Mouse (Mus musculus) mouse embryonic stem cell (cell line): Measurements from ENCODE around the gene Mmel1.

Experiments
- in situ Hi-C, 2 experiments: fragments of 300-500 bp; cut with MboI; formaldehyde crosslinking; loops; 1 replicate in 1 of 2; 3 replicates in 1 of 2; pipeline ENCODE4 v1.14.3; 2019 to 2020; ENCODE audit warnings: low sequenced_read_pairs in 2 of 2, low pct_unique_long_range_greater_than_20kb in 1 of 2, mixed read lengths in 1 of 2; ENCODE audit not compliant: unreplicated experiment in 1 of 2

Gene Mmel1

DNA sequence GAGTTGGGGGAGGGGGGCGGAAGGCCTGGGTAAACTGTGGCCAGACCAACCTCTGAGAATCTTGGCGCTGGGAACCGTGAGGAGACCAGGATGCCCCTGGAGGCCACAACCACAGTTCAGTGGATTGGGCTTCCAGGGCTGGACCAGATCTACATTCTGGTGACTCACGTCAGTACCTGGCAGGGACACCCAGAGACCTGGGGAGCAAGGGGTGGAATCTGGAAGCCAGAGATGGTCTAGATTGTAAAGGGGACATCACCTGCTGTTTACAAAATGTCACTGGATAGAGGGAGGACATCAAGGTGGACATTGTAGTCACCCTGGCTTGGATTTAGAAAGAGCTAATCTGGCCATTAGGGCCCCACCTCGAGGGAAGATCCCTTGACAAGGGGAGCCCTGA is 26.2 kb downstream of the Mmel1 start:
- in situ Hi-C loops, result loop anchor here in 1 of 2 experiments (25.0 kb wide), 1 partner anchor 342 kb away; the partner anchor contains the start of gene Faap20

DNA sequence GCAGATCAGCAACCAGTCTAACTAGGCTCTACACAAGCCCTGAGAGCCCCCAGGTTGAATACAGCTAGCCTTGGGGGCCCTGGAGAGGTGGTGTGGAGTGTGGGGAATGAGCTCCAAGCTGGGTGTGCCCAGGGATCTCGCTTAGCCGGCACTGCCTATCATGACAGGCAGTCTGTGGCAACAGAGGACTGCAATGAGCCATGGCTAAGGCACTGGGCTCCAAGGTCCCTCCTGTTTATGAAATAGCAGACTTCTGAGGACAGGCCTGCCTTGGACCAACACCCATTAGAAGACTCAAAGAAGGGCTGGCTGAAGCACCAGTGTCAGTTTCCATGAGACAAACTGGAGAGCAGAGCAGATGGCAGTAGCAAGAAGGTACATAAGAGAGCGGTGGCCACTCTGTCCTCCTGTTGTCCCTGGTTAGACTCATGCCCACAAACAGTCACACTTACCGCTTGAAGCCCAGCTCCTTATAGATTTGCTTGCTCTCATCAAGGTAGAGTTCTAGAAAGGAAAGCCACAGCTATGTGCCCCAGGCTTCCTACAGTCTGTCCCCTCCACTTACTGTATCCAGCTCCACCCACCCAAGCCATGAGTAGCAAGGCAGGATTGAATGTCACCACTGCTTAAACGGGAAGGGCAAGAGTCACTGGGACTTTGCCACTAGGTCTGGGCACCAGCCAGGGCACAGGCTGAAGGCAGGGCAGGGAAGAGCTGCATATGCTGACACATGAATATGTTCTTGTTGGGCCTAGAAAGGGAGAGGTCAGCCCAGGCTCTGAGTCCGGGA is 28.5 kb downstream of the Mmel1 start:
- in situ Hi-C loops, result loop anchor here in 1 of 2 experiments (25.0 kb wide), 1 partner anchor 339 kb away; the partner anchor contains the start of gene Faap20

DNA sequence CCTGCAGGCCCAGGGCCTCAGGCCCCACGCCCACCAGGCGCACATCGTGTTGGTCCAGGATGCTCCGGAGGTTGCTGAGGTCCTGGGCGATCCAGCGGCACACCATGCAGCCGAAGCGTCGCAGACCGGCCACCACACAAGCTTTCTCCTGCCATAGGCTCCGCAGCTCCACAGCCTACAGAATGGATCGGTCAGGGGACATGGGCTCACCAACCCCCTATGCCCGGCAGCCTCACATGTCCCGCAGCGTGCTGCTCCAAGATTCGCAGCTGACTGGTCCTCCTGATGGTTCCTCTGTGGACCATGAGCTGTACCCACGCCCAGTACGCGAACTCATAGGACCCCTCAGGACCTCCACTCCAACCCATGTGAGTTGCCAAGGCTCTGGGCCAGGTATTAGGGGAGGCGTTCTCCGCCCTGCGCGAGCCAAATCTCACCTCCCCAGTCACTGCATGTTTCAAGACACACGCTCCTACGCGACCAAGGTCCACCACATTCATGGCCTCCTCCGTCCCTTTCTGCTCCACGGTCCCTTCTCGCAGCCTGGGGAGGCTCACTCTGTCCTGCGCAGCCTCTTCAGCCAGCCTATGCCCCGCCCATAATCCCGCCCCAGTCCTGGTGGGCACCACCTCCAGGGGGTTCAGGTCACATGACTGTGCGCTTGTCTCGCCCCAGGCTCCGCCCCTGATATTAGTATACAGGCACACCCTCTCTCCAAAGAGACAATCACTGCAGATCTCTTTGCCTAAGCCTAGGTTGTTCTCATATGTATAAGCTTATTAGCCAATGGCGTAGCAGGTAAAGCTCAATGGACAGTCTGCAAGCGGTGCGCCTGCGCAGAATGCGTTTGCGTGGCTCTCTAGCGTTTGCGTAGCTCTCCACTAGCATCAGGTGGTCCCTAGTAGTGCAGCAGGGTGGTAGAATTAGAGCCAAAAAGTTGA is 29.4 kb downstream of the Mmel1 start, which contains the start of gene Fam213b:
TSS of gene Fam213b (minus strand) at position 630 of the 941 bp plus-strand sequence.
- in situ Hi-C loops, result loop anchor here in 1 of 2 experiments (25.0 kb wide), 1 partner anchor 339 kb away; the partner anchor contains the start of gene Faap20

DNA sequence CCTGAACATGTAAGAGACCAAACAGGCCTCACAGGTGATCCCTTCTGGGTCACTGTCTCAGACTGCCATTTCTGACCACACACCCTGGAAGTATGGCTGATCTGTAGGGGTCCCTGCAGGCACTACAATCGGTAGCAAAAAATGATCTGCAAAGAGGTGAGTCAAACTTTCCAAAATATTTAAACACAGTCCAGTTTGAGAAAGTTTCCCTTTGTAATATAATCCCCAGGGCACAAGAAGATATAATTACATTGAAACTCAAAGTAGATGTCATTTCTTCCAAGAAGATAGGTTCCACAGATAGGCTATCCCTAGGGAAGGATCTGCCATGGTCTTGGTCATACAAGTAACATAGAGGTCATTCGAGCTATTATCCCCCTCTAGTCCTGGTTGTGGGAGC is 33.0 kb downstream of the Mmel1 start:
- in situ Hi-C loops, result no loop called here

DNA sequence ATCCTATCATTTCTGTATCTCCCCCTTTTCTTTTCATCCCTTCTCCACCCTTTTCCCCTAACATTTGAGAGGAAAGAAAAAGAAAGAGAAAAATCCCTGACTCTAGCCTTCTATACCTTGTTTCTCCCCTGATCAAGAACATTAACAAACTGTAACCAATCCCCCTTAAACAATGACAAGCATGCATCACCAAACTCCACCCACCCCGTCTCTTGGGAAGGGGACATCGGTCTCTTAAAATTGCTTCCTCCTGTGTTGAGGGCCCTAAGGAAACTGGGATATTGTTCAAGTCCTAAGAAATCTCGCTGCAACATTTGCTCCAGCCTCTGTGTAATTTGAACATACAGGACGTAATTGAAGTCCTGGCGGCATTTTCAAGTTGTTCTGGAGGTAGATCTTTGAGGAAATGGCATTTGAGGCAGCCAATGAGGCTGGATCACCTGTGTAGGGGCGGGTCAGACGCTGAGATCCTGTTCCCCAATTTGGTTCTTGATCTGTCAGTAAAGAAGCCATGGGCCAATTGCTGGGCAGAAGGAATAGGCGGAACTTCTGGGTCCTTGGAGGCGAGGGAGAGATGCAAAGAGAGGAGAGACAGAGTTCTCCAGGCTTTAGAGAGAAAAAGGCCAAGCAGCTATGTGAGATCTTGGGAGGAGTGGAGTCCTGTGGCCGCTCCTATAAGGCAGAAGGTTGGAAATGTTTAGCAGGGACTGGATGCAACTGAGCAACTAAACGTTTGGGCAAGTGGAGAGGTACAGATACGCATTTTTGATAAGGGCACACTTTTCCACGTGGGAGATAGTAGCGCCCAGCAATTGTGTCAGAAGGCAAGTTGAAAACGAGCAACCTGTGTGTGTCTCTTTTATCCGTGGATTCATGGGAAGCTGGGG is 35.0 kb downstream of the Mmel1 start:
- in situ Hi-C loops, result no loop called here

DNA sequence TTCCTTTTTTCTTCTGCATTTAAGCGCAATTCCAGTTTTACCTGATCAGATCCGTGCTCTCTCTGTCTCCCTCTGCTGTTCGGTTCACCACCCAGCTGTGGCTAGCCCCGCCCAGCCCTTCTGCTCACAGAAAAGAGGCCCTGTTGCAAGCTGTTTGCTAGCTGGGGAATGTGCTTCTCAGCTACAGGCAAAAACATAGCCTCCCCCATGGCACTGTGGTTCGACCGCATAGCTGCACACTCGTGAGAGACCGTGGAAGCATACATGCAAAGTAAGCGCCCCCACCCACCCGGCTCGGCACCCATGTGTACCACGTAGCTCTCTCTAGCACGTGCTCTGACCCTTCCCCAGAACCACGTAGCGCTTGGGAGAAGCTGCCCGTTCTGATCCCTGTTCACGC is 38.4 kb downstream of the Mmel1 start:
- in situ Hi-C loops, result no loop called here

DNA sequence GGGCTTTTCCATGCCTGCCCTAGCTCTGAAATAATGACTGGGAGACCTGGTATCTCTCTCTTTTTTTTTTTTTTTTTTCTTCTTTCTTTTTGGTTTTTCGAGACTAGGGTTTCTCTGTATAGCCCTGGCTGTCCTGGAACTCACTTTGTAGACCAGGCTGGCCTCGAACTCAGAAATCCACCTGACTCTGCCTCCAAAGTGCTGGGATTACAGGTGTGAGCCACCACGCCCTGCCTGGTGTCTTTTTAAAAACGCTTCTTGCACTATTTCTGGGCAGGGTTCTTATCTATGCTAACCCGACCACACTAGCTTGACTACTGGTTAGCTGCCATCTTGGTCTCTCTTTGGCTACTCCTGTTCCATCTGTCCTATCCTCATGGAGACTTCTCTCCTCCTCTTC is 39.1 kb downstream of the Mmel1 start:
- in situ Hi-C loops, result no loop called here

DNA sequence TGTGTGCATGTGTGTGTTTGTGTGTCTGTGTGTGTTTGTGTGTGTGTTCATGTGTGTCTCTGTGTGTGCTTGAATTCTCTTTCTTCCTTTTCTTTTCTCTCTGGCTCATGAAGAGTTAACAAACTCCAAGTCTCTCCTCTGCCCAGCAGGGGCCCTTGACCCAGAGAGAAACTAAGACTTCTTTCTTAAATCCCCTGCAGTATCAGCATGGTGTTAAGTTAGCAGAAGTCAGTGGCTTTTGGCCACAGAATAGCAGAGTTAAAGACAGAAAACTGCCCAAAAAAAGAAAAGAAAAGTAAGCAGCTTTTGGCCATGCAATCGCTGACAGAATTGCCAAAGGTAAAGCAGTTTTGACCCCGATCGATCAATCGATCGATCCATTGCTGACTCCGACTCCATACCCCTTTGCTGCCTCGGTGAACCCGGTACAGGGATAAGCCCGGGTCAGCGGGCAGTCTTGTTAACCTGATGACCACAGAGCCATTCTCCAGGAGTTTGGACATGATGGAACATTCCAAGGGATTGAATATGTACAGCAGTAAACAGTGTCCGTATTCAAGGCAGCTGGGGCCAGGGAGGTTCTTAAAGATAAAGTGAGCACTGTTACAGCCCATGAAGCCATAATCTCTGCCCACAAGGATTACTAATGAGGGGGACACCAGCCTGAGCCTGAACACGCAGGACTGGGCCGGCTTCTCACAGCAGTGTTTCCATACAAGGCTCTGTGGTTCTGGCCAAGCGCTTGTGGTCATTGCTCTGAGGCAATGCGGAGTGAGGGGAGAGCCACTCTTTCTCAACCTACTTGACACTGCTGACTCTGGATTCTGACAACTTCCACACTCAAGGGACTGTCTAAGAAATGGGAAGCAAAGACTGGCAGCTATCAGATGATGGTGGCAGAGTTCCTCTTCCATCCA is 41.5 kb downstream of the Mmel1 start:
- in situ Hi-C loops, result no loop called here

DNA sequence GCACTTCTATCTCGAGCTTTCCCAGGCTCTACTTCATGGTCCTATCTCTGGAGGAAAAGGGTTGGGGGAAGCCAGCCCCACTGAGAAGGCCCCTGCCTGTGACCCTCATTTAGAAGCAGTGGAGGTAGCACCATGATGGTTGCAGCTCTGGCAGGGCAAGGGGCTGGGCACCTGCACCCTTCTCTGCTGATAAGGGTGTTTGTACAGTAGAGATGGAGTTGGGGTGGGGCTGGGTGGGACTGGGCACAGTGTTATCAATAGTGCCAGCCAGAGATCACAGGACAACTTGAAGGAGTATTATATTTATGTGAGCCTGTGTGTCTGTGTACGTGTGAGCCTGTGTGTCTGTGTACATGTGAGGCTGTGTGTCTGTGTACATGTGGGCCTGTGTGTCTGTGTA is 42.3 kb downstream of the Mmel1 start:
- in situ Hi-C loops, result no loop called here

DNA sequence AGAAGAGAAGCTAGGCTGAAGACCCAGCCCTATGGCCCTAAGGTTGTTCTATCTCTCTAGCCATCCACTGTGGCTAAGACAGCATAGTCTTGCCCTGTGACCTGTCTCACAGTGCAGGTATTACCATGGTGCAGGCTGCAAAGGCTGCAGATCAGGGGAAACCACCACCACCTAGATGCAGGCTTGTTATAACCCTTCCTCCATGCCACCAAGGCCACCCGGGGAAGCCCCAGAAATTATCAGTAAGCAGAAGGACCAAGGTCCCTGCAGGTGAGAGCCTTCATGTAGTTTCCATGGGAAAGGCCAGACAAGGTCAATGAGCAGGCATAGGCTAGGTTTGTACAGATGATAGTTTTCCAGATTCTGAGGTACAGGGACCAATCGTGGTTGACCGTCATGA is 44.5 kb downstream of the Mmel1 start:
- in situ Hi-C loops, result no loop called here

DNA sequence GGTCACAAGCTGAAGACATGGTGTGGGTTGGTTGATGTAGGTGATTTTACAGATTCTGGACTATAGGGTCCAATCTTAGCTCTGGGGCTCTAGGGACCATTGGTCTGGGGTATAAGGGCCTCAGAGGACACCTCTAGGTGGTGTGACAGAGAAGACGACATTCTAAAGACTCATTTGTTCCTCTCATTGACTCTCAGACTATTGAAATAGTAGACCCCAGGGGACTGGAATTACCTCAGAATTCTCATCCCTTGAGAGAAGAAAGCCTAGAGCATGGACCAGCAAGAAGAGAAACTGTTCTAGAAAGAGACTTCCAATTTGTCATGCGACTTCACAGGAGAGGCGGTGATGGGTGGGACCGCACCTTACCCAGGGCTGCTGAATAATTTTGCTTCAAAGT is 44.9 kb downstream of the Mmel1 start:
- in situ Hi-C loops, result no loop called here

DNA sequence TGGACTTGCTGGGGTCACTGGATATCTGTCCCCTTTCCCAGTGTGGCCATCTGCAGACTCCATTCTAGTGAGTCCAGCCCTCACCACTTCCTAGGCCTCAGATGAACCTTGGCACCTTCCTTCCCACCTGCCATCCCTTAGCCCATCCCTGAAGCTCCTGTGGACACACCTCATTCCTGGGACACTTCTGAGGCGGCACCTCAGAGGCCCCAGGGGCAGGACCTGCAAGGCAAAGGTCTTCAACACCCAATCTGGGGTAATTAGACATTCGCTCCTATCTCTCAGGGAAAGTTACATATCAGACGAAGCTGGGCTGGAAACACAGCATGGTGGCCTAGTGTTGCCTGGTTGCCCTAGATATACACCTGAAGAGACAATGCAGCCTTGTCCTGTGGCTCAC is 45.3 kb downstream of the Mmel1 start:
- in situ Hi-C loops, result no loop called here

DNA sequence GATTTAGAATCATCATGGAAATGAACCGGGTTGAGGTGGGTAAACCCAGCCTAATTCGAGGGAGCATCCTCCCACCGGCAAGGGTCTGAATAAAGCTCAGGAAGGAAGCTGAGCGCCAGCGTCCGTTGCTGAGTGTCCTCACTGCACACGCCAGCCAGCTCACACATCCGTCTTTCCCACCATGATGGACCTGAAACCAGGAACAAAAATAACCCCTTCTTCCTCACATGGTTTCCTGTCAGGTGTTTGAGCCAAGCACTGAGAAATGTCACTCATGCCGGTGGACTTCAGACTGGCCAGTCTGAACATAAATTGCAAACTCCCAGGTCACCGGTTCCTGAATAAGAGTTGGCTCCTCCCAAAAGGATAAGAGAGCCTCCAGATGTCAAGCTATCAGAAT is 45.9 kb downstream of the Mmel1 start:
- in situ Hi-C loops, result no loop called here

DNA sequence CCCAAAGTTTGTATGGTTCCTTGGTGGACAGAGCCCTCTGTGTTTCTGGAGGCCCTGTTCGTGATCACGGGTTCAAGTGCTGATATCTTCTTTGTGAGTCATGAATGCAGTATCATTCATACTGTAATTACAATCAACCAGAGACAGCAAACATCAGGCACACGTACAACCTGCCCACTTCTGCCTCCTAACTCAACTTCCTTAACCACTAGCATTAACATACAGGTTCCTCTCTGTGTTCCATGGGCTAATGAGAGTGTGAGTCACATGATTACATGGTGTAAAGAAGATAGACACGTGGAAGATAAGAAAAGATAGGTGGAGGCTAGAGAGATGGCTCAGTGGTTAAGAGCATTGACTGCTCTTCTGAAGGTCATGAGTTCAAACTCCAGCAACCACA is 47.3 kb downstream of the Mmel1 start:
- in situ Hi-C loops, result no loop called here

DNA sequence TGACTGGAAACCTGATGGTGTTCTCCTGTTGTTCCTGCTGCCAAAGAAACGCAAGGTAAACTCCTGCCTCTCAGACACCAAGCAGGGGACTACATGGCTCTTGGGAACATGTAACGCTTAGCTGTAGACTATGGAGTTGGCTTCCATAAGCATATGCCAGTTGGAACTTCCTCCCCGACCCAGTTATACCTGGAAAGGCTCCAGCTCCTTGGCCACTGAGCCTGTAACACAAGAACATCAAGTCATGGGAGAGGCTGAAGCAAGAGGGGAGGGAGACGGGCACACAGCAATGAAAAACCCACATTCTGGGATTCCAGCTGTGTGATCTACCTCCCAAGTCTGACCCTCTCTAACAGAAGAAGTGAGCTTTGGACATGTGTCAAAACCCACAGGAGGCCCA is 52.9 kb downstream of the Mmel1 start:
- in situ Hi-C loops, result no loop called here

DNA sequence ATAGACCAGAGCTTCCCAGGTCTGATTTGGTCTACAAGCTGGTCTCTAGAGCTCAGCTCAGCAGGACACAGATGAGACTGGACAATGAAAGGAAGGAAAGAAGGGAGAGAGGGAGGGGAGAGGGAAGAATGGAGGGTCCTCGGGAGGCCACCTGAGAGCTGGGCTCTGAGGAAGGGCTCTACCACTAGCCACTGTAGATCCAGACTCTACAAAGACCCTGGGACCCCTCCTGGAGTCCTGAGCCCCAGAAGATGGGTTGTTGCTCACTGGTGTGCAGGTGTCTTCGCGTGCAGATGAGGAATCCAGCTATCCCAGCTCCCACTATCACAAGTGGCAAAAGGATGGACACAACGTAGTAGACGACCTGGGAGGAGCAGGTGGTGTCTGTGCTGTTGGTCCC is 53.5 kb downstream of the Mmel1 start:
- in situ Hi-C loops, result no loop called here

DNA sequence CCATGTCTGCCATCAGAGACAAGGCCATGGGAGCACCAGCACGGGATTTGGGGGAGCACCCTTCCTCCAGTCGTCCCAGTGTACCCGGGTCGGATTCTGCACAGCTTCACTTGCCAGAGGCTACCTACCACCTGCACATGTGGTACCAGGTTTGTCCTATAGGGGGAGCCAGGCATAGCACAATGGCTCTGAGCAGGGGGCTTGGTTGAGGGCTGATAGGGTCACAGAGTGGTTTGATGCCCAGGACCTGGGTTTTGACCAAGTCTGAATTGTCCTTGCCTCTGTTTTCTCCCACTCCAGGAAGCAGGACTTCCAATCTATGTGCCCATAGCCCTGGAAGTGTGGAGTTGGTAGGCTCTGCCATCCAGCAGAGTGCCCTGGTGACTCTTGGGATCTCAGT is 56.0 kb downstream of the Mmel1 start:
- in situ Hi-C loops, result no loop called here
